Mouse (Mus musculus): ENCODE measurements around the gene Ccdc124. TPM values are rescaled to one million over a fixed set of nuclear protein-coding genes. Genes with fewer than 3 reads are reported as not detected.

Gene Ccdc124
- 36.5 to 40.5 TPM (median 38.0 TPM) in 4 replicates for total RNA-seq (2023)

DNA sequence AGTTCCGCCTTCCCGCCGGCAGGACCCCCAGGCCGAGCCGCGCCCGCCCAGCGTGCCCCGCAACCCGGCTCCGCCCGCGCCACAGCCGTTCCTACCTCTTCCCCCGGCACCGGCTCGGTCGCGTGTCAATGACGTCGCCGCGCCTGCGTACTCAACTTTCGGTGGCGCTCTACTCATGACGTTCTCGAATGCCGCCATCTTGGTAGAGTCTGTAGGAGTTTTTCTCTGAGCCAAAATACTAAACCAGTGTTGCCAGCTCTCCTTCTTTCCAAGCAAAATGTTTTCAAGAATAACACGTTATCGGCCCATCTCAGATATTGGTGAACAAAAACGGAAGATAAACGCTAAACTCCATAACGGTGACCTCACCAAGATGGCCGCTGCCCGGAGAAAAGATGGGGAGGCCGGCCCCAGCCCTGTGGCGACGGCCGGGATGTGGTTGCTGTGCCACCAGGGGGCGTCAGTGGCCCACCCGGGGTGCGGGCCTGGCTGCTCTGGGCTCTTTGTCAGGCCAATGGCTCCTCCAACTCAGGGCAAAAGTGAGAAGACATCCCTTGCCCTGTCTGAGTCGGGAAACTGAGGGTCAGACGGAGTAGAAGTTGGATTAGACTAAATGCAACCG, at the start of gene Ccdc124:
Gene Ccdc124, minus strand, starts transcription at position 572 of the 622 bp plus-strand sequence.

DNA sequence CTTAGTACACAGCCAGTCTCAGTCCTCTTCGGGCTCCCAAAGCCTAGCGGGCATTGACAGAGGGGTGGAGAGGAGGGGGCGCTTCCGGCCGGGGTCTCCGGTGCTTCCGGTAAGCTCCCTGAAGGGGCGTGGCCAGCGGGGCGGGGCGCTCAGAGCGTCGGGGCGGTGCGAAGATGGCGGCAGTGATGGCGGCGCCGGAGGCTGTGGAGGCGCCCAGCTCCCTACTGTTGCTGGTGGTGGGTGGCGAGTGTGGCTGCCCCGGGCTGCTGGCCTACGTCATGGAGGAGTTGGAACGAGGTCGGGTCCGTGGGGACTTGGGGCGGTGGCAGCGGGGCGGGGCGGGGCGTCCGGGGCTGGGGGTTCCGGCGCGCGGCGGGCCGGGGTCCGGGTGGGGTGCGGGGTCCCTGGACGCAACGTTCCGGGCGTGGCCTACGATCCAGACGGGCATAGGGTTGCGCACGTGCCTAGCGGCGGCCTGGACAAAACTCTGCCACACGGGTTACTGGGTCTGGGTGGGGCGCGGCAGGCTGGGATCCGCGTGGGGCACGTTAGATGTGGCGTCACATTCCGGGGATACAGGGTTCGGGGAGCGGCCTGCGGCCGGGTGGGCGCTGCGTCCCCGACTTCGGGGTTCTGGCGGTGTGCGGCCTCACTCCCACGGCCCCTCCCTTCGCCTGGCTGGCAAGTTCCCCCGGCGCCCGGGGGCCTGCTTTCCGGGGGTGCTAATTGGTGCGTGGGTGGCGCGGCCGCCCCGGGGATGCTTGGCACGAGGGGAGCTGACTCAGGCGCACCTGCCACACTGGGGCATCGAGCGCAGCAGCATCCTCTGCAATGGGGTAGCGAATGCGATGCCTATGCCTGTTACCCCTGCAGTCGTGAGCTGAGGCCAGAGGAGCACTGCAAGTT, 32.3 kb upstream of the Ccdc124 start, which contains the start of gene Map1s:
Gene Map1s, plus strand, starts transcription at position 102 of the 906 bp plus-strand sequence.

DNA sequence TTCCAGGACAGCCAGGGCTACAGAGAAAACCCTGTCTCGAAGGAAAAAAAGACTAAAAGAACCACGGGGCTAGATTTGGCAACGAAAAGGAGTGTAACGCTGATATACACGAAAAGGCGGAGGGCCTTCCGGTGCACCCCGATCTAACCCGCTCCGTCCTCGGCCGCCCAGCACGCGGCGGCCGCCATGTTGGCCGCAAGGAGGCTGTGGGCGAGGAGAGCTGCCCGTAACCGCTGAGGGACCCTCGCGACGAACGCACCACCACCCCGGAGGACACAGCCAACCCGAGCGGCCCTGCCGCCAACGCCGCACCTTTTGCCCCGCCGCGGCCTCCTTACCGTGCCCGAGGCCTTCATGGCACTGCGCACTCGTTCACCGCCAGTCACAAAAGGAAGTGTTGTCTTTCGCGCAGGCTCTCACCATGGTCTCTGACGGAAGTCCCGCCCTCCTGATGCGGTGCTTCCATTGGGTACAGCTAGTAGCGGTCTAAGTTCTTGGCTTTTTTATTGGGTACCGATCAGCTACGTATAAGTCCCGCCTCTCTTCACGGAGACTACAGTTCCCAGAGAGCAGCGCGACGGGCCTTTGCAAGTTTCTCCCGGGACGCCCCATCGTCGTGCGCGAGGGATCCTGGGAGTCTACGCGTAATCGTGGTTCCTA, 23.4 kb upstream of the Ccdc124 start, which contains the start of gene Rpl18a:
Gene Rpl18a, minus strand, starts transcription at position 392 of the 660 bp plus-strand sequence.

DNA sequence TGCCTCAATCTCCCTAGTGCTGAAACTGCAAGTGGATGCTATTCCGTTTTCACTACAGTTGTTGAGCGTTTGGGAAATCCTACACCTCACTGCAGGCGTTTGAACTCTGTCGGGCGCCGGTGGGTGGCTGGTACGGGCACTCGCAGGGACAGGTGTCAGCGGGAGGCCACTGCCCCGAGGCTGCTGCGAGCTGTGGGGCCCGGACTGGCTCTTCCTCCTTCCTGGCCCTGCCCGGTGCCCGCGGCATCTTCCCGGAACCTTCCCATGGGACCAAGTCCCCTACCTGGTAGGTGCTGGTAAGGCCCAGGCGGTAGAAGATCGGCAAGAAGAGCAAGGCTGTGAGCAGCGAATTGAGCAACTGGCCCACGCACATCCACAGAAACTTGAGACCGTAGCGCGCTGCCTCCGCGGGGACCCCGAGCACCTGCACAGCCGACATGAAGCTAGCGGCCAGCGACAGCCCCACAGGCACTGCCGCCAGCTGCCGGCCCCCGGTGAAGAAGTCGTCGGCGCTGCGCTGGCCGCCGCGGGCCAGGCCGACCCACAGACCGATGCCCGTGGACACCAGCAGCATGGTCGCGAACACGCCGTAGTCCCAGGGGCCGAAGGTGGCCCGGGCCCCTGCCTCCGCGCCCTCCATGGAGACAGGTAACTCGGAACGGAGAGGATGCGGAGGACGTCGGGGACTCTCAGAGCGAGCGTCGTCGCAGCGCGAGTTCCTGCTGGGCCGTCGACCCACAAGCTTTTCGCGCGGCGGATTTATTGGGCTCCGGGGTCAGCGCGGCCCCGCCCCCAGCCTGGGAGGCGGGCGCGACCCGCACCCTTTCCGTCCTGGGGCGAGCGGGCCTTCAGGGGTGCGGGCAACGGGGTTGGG, 18.5 kb upstream of the Ccdc124 start, which contains the start of gene Slc5a5:
Gene Slc5a5, minus strand, starts transcription at position 736 of the 874 bp plus-strand sequence.

DNA sequence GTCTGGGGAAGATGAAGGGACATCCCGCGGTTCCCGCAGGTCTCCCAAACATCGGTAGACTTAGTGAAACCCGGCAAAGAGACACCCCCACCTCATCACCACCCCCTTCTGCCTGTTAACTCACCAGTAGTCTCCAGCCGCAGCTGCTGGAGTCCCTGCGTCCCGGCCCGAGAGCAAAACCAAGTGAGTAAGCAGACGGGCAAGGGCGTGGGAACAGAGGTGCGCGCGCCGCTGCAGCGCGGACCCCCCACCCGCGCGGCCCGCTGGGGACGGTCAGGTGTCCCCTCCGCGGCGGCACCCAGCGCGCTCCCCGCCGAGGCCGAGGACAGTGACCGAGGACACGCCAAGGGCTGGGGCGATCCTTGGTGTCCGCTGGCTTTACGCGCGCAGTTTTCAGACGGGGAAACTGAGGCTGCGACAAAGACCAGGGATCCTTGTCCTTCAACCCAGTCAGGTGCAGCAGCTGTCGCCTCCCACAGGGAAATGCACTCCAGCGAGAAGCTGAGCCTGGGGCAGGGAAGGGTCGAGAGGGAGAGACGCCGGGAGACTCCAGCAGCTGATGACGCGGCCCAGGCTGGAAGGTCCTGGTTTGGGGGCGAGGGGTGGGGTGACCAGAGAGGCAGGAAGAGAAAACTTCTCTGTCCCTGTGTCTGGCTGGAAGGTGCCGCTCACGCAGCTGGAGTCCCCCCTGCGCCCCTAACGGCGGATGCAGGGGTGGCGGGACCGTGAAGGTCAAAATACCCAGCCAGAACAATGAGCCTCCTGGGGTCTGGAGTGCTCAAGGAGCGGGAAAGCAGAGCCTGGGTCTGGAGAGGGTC, 10.7 kb downstream of the Ccdc124 start, which contains the start of gene Kcnn1:
Gene Kcnn1, minus strand, starts transcription at position 435 of the 818 bp plus-strand sequence.

DNA sequence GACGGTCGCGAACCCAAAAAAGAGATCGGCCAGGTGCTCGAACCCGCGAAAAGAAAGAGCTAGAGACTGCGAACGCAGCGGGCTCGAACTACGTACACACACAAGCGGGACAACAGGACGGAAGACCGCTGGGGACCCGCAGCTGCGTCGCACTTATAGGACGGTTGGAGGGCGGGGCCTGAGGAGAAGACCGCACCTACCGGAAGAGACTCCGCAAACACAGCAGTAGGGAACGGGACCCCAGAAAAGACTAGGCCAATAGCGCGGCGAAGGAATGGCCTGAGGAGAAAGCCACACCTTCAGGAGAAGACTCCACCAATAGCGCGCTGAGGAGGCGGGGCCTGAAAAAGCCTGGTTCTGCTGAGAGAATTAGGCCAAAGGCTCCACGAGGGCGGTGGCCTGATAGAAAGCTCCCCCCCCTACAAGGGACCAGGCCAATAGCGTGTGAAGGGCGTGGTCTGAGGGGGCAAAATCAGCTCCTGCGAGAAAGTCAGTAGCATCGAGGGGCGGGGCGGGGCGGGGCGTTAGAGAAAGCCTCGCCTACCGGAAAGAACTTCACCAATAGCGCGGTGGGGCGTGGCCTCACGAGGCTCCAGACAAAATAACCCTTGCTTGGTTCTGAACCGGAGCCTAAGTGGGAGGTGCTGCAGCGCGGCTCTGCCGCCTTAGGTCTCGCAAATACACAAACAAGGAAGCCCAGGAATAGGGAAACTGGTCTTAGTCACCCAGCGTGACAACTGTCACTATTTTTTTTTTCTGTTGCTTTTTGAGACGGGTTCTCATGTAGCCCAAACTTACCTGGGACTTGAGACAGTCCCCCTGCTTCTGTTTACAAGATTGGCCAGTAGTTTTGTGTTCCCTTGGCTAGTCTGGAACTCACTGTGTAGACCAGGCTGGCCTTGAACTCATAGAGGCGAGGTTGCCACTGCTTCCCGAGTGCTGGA, 34.1 kb downstream of the Ccdc124 start, which contains the start of gene Arrdc2:
Gene Arrdc2, minus strand, starts transcription at position 313 of the 944 bp plus-strand sequence.

Other genes with a start within 250 kb of the Ccdc124 start
- not detected in 4 replicates for gene Gdf15, start 241.5 kb downstream of the Ccdc124 start, total RNA-seq (2023)
- 11.2 to 14.7 TPM (median 12.6 TPM) in 4 replicates for gene Pgpep1, start 213.5 kb downstream of the Ccdc124 start, total RNA-seq (2023)
- gene Lsm4, start 200.7 kb downstream of the Ccdc124 start, total RNA-seq (2023): 121 to 135 TPM (median 129 TPM) in 4 replicates
- gene Jund, start 175.0 kb downstream of the Ccdc124 start, total RNA-seq (2023): 2,399 to 2,837 TPM (median 2,594 TPM) in 4 replicates
- 49.7 to 55.4 TPM (median 53.1 TPM) in 4 replicates for gene Iqcn, start 170.5 kb downstream of the Ccdc124 start, total RNA-seq (2023)
- gene Gm3336, start 155.4 kb downstream of the Ccdc124 start, total RNA-seq (2023): 0.69 to 1.2 TPM in 2 of 4 replicates, not detected in the others
- gene Pde4c, start 150.2 kb downstream of the Ccdc124 start, total RNA-seq (2023): 1.8 to 3.5 TPM (median 2.8 TPM) in 4 replicates
- 8.0 to 10.4 TPM (median 9.2 TPM) in 4 replicates for gene Rab3a, start 119.3 kb downstream of the Ccdc124 start, total RNA-seq (2023)
- 24.6 to 27.8 TPM (median 26.5 TPM) in 4 replicates for gene Mpv17l2, start 113.0 kb downstream of the Ccdc124 start, total RNA-seq (2023)
- 23.5 to 27.1 TPM (median 25.3 TPM) in 4 replicates for gene Pik3r2, start 97.2 kb downstream of the Ccdc124 start, total RNA-seq (2023)
- 209 to 221 TPM (median 216 TPM) in 4 replicates for gene Mast3, start 68.9 kb downstream of the Ccdc124 start, total RNA-seq (2023)
- gene Il12rb1, start 65.5 kb downstream of the Ccdc124 start, total RNA-seq (2023): 0.92 to 2.6 TPM (median 1.1 TPM) in 4 replicates
- 21.4 to 33.4 TPM (median 25.9 TPM) in 4 replicates for gene Arrdc2, start 34.2 kb downstream of the Ccdc124 start, total RNA-seq (2023)
- not detected in 4 replicates for gene Kcnn1, start 10.7 kb downstream of the Ccdc124 start, total RNA-seq (2023)
- gene Slc5a5, start 18.8 kb upstream of the Ccdc124 start, total RNA-seq (2023): not detected in 4 replicates
- 3,962 to 4,239 TPM (median 4,050 TPM) in 4 replicates for gene Rpl18a, start 23.5 kb upstream of the Ccdc124 start, total RNA-seq (2023)
- gene Map1s, start 32.0 kb upstream of the Ccdc124 start, total RNA-seq (2023): 57.0 to 65.6 TPM (median 61.2 TPM) in 4 replicates